Mouse (Mus musculus) forebrain, postnatal 0 days (tissue): ENCODE measurements around the gene Thsd4. TPM values are rescaled to one million over a fixed set of nuclear protein-coding genes. Genes with fewer than 3 reads are reported as not detected.

Experiments used
- ATAC-seq: fragments of 200-750 bp; cut with Nextera tagmentation; 2 replicates; pipeline ENCODE4 v1.8.0; 2017; ENCODE audit warnings: mild to moderate bottlenecking, moderate library complexity
- DNase-seq: peaks from one replicate; pipeline ENCODE4 v3.0.0-alpha.2; 2015
- H3K27ac ChIP-seq: fragments of 300-500 bp; sonication (generic); 2 replicates; pipeline ENCODE4 v1.5.1; 2014; ENCODE audit warnings: low read depth, mild to moderate bottlenecking, antibody characterized with exemption, low read length, moderate library complexity, mixed read lengths
- H3K27me3 ChIP-seq: fragments of 300-500 bp; sonication (generic); 2 replicates; pipeline ENCODE4 v1.6.1; 2014; ENCODE audit warnings: mild to moderate bottlenecking, low read length, mixed read lengths; ENCODE audit not compliant: insufficient read depth
- H3K36me3 ChIP-seq: fragments of 300-500 bp; sonication (generic); 2 replicates; pipeline ENCODE4 v1.6.1; 2014; ENCODE audit warnings: mild to moderate bottlenecking, moderate library complexity; ENCODE audit not compliant: insufficient read depth
- H3K4me1 ChIP-seq: fragments of 300-500 bp; sonication (generic); 2 replicates; pipeline ENCODE4 v1.6.1; 2014; ENCODE audit warnings: antibody characterized with exemption; ENCODE audit not compliant: insufficient read depth
- H3K4me2 ChIP-seq: fragments of 300-500 bp; sonication (generic); 2 replicates; pipeline ENCODE4 v1.6.1; 2014; ENCODE audit warnings: low read depth, mild to moderate bottlenecking, moderate library complexity
- H3K4me3 ChIP-seq: fragments of 300-500 bp; sonication (generic); 2 replicates; pipeline ENCODE4 v1.5.1; 2014; ENCODE audit warnings: low read depth, low read length, mixed read lengths
- H3K9ac ChIP-seq: fragments of 300-500 bp; sonication (generic); 2 replicates; pipeline ENCODE4 v1.6.1; 2014; ENCODE audit warnings: mild to moderate bottlenecking
- H3K9me3 ChIP-seq: fragments of 300-500 bp; sonication (generic); 2 replicates; pipeline ENCODE4 v1.6.1; 2016; ENCODE audit warnings: low read length
- CTCF ChIP-seq: sonication (generic); IDR thresholded peaks from 2 replicates; pipeline ENCODE4 v1.5.1; 2016; ENCODE audit warnings: antibody characterized with exemption, control low read depth, low read depth
- WGBS: fragments of 180-500 bp; shearing (Covaris S2); extraction: QIAGEN DNeasy Blood & Tissue Kit; methylation state at CpG from one replicate; pipeline ENCODE4 v1.1.7; 2014; 5-methylcytosine and 5-hydroxymethylcytosine counted together
- polyA plus RNA-seq: library from polyadenylated mRNA; unstranded; fragments of >200 nt; fragmentation: Nextera tagmentation; extraction: Ambion mirVana; gene quantifications from 2 replicates; pipeline ENCODE4 v1.2.1, GENCODE M21; 2015
- total RNA-seq: library from RNA; depleted of rRNA; stranded (reverse); fragments of >200 nt; gene quantifications from 2 replicates; pipeline ENCODE4 v1.2.3, GENCODE M21; 2014

The Thsd4 gene
- total and polyA plus RNA-seq, 2 experiments from 2014 or later, result 3.5 to 14.2 TPM

GRCm38 (mm10) chr9:60516379-60516778 is 5.5 kb downstream of the Thsd4 start:
- no peak for TF ChIP-seq CTCF
- Histone ChIP-seq H3K27me3 (peaks cover 5% of the 10 kb centered on the region), H3K9me3 (no peaks in the 10 kb centered on the region), H3K4me1 (no peaks in the 10 kb centered on the region), H3K4me3 (no peak overlapping the region), H3K4me2 (no peak overlapping the region), H3K36me3 (no peaks in the 10 kb centered on the region), H3K9ac (no peak overlapping the region), H3K27ac (no peak overlapping the region)
- DNase-seq (no peak), ATAC-seq (no peak)
- WGBS, result 94% methylated on average over 4 of the region's 4 CpGs

GRCm38 (mm10) chr9:60513329-60513788 is 8.5 kb downstream of the Thsd4 start:
- DNase-seq (no peak), ATAC-seq (no peak)
- no peaks in the 10 kb centered on the region for H3K9me3 ChIP-seq
- H3K36me3 ChIP-seq, result no peaks in the 10 kb centered on the region
- no peaks in the 10 kb centered on the region for H3K27me3 ChIP-seq
- 43% methylated on average over 11 of the region's 11 CpGs for WGBS
- no peak overlapping the region for H3K9ac ChIP-seq
- H3K4me1 ChIP-seq, result no peaks in the 10 kb centered on the region
- no peak overlapping the region for H3K4me3 ChIP-seq
- no peak overlapping the region for H3K4me2 ChIP-seq
- TF ChIP-seq CTCF, result no peak
- no peak overlapping the region for H3K27ac ChIP-seq

GRCm38 (mm10) chr9:60510876-60511275 is 11.0 kb downstream of the Thsd4 start:
- Histone ChIP-seq H3K4me2 (no peak overlapping the region), H3K4me3 (no peak overlapping the region), H3K27ac (no peak overlapping the region), H3K36me3 (no peaks in the 10 kb centered on the region), H3K9ac (no peak overlapping the region), H3K4me1 (no peaks in the 10 kb centered on the region), H3K9me3 (no peaks in the 10 kb centered on the region), H3K27me3 (no peaks in the 10 kb centered on the region)
- WGBS, result 44% methylated on average over 6 of the region's 6 CpGs
- ATAC-seq (no peak), DNase-seq (no peak)
- TF ChIP-seq CTCF, result no peak

- 42% methylated on average over 5 of the region's 5 CpGs for WGBS
These were observed 15.7 kb downstream of the Thsd4 start for GRCm38 (mm10) chr9:60506136-60506535.

GRCm38 (mm10) chr9:60504378-60505285 is 17.2 kb downstream of the Thsd4 start:
- ATAC-seq (no peak), DNase-seq (no peak)
- Histone ChIP-seq H3K4me3 (no peak overlapping the region), H3K27me3 (no peaks in the 10 kb centered on the region), H3K27ac (0 out of 2 replicates have a peak overlapping the region, but pooled peaks have one; percentile 2), H3K9me3 (no peaks in the 10 kb centered on the region), H3K36me3 (no peaks in the 10 kb centered on the region), H3K4me1 (no peaks in the 10 kb centered on the region), H3K4me2 (no peak overlapping the region), H3K9ac (no peak overlapping the region)
- no peak for TF ChIP-seq CTCF
- 58% methylated on average over 14 of the region's 14 CpGs for WGBS

More at GRCm38 (mm10) chr9:60506136-60506535, 15.7 kb downstream of the Thsd4 start:
- Histone ChIP-seq H3K9me3 (no peaks in the 10 kb centered on the region), H3K4me3 (no peak overlapping the region), H3K4me1 (no peaks in the 10 kb centered on the region), H3K4me2 (no peak overlapping the region), H3K36me3 (no peaks in the 10 kb centered on the region), H3K27me3 (no peaks in the 10 kb centered on the region), H3K9ac (no peak overlapping the region), H3K27ac (no peak overlapping the region)
- ATAC-seq (no peak), DNase-seq (no peak)
- no peak for TF ChIP-seq CTCF

- Histone ChIP-seq H3K9ac (no peak overlapping the region), H3K36me3 (no peaks in the 10 kb centered on the region), H3K9me3 (no peaks in the 10 kb centered on the region), H3K4me3 (no peak overlapping the region), H3K4me2 (no peak overlapping the region), H3K4me1 (no peaks in the 10 kb centered on the region), H3K27me3 (no peaks in the 10 kb centered on the region), H3K27ac (no peak overlapping the region)
- no peak for DNase-seq
- WGBS, result 72% methylated on average over 6 of the region's 6 CpGs
- ATAC-seq, result no peak
- no peak for TF ChIP-seq CTCF
These were observed 19.6 kb downstream of the Thsd4 start for GRCm38 (mm10) chr9:60502220-60502619.

GRCm38 (mm10) chr9:60501504-60502179 is 20.2 kb downstream of the Thsd4 start:
- H3K4me3 ChIP-seq, result no peak overlapping the region
- 78% methylated on average over 5 of the region's 5 CpGs for WGBS
- no peaks in the 10 kb centered on the region for H3K9me3 ChIP-seq
- no peak overlapping the region for H3K9ac ChIP-seq
- no peaks in the 10 kb centered on the region for H3K36me3 ChIP-seq
- ATAC-seq (no peak), DNase-seq (no peak)
- H3K4me1 ChIP-seq, result no peaks in the 10 kb centered on the region
- no peak overlapping the region for H3K4me2 ChIP-seq
- no peak for TF ChIP-seq CTCF
- no peak overlapping the region for H3K27ac ChIP-seq
- H3K27me3 ChIP-seq, result no peaks in the 10 kb centered on the region
